Mouse (Mus musculus) v-Abl transformed pro-B cells (cell line): Measurements from ENCODE around the gene Aars2.

ENCODE experiments used
- in situ Hi-C, 2 experiments: fragments of 400-800 bp; cut with MboI; formaldehyde crosslinking; loops; one replicate each; pipeline ENCODE4 v1.15.1; 2025; ENCODE audit not compliant: unreplicated experiment in 2 of 2

Aars2 gene

DNA sequence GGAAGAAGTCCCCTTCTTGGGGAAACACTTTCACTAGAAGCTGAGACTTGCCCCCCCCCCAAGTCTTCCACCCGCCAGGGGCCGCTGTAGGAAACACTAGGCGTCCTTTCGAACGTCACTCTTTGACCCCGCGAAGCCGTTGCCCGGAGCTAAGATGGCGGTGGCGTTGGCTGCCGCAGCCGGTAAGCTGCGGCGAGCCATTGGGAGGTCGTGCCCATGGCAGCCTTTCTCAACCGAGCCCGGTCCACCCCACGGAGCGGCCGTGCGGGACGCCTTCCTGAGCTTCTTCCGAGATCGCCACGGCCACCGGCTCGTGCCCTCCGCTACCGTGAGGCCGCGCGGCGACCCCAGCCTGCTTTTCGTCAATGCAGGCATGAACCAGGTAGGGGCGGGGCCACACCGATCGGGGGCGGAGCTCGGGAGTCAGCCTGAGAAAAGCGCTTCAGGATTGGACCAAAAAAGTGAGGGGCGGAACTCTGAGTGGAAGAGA, at the start of gene Aars2:
TSS of gene Aars2 (plus strand) at position 142 of the 490 bp plus-strand sequence.
- in situ Hi-C loops: loop anchor here in 1 of 2 experiments (5.0 kb wide), 2 partner anchors 46 to 1861 kb away; partner anchors contain the start of gene Mrps10

DNA sequence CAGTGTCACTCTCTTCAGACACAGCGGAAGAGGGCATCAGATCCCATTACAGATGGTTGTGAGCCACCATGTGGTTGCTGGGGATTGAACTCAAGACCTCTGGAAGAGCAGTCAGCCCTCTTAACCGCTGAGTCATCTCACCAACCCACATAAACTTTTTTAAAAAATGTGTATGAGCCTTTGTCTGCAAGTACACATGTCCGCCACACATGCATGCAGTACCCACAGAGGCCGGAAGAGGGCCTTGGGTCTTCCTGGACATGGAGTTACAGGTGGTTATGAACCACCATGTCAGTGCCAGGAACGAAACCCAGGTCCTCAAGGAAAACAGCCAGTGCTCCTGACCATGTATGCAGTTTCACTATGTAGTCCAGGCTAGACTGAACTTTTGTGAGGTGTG, 49.2 kb upstream of the Aars2 start:
- in situ Hi-C loops: no loop called here

DNA sequence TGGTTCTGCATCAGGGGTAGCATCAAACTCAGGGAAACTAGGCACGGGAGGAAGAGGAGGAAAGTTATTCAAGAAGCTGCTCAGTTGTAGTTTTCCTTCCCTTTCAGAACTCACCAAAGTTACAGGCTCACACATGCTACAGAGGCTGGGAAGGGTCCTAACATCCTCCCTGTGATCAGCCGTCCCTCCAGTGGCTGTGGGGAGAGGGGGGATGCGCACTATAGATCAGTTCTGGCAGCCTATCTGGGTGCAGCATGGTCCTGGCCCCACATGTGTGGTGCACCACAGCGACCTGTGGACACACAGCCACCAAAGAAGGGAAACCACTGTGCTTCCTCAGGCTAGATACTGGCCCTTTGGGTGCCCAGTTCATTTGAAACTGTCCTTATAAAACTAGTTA, 48.1 kb upstream of the Aars2 start:
- in situ Hi-C loops: no loop called here

DNA sequence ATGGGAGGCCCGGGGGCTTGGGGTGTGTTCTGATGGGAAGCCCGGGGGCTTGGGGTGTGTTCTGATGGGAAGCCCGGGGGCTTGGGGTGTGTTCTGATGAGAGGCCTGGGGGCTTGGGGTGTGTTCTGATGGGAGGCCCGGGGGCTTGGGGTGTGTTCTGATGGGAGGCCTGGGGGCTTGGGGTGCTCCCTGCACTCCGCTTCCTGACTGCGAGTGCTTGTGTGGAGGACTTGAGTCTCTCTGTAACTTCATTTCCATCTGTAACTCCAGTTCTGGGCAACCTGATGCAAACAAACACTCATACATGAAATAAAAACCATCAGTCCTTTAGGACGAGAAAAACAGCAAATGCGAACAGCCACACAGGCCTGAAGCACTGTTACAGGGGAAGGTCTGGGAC, 47.6 kb upstream of the Aars2 start:
- in situ Hi-C loops: no loop called here

DNA sequence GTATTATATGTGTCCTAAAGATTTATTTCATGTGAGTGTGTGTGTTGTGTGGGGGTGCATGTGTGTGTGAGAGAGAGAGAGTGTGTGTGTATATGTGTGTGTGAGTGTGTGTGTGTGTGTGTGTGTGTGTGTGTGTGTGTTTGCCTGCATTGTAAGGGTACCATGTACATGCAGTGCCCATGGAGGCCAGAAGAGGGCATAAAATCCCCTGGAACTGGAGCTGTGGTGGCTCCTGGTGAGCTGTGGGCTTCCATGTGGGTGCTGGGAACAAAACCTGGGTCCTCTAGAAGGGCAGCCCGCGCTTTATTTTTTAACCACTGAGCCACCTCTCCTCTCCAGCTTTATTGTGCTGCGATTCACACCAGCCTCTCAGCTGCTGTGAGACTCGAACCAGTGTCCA, 44.1 kb upstream of the Aars2 start:
- in situ Hi-C loops: no loop called here

DNA sequence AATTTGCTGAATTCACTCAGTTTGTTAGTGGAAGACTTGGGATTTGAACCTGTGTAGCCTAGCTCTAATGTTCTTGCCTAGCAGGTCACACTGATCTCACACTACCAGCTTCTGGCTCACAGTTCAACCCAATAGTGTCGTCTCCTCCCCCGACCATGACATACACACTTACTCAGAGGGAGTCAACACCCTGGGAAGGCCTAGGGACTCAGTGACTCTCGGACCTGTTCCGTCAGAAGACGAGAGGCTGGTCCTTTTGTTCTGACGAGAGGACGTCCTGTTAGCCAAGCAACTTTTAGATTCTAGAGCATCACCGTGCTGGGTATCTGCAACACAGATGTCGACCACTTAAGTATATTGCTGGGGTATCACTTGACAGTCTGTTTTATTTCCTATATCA, 42.4 kb upstream of the Aars2 start:
- in situ Hi-C loops: no loop called here

DNA sequence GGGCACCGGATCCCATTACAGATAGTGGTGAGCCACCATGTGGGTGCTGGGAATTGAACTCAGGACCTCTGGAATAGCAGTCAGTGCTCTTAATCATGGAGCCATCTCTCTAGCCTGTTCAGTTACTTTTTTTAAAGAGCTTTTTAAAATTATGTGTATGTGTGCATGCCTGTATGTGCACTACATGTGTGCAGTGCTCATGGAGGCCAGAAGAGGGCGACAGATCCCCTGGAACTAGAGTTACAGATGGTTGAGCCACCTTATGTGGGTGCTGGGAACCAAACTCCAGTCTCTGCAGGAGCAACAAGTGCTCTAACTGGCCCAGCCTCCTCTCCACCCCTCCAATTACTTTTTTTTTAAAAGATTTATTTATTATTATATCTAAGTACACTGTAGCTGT, 39.9 kb upstream of the Aars2 start:
- in situ Hi-C loops: no loop called here

DNA sequence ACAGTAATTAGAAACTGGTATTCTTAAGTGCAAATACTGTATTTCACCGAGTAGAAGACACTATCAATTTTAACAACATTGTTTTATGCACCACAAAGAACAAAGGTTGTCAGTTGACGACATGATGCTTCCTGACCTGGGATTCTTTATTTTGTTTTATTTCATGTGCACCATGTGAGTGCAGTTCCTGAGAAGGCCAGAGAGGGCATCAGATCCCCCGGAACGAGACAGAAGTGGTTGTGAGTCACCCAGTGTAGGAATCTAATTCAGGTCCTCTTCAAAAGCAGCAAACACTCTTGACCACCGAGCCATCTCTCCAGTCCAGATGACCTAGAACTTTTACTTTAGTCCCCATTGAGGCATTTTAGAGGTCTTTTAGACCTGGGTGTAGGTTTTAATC, 38.3 kb upstream of the Aars2 start:
- in situ Hi-C loops: no loop called here

DNA sequence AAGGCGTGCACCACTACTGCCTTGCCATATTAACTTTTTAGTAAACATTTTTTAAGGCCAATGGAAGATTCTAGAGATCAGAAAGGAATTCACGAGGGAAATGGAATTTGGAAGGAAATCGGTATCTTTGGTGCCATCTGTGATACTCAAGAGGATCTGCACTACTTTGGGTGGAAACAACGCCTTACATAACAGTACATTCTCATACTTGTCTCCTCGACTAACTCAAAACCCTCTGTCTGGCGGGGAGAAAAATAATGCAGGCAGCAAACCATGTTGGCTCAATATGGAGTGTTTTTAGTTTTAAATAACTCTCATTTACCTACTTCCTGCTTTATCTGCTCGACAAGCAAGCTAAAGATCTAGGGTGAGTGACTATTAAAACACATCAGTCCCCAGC, 35.9 kb upstream of the Aars2 start:
- in situ Hi-C loops: loop anchor here (10.0 kb wide), 1 partner anchor 184 kb away; the partner anchor contains the start of gene Capn11 (in 2 of the 2)

DNA sequence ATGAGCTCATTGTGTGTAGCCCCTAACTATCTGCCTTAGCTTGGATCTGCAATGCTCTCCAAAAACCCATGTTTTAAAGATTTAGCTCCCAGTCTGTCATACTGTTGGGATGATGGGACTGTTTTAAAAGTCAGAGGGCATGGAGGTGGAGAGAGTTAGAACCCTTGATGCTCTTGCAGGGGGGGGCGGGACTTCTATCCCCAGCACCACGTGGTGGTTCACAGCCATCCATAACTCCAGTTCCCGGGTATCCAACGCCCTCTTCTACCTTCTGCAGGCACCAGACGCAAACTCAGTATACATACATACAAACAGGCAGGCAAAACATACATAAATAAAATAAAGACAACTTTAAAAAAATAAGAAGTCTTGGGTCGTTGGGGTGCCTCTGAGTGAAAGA, 33.0 kb upstream of the Aars2 start:
- in situ Hi-C loops: loop anchor here (10.0 kb wide), 1 partner anchor 181 kb away; the partner anchor contains the start of gene Capn11 (in 2 of the 2)

DNA sequence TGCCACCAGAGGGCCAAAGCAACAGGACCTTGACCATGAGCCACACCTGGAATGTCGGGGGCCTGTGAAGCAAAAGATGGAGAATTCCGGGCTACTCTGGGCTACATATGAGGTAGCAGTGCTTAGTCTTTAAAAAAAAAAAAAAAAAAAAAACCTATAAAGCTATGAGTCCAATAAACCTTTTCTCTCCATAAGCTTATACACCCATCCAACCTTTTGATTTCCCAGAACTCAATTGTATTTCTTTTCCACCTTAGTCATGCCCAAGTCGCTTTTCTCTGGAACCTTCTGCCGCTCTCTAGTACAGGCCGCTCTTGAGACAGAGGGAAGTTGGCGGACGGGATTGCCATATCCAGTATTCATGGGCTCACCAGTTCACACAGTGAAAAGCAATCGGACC, 32.5 kb upstream of the Aars2 start:
- in situ Hi-C loops: loop anchor here (10.0 kb wide), 1 partner anchor 181 kb away; the partner anchor contains the start of gene Capn11 (in 2 of the 2)

DNA sequence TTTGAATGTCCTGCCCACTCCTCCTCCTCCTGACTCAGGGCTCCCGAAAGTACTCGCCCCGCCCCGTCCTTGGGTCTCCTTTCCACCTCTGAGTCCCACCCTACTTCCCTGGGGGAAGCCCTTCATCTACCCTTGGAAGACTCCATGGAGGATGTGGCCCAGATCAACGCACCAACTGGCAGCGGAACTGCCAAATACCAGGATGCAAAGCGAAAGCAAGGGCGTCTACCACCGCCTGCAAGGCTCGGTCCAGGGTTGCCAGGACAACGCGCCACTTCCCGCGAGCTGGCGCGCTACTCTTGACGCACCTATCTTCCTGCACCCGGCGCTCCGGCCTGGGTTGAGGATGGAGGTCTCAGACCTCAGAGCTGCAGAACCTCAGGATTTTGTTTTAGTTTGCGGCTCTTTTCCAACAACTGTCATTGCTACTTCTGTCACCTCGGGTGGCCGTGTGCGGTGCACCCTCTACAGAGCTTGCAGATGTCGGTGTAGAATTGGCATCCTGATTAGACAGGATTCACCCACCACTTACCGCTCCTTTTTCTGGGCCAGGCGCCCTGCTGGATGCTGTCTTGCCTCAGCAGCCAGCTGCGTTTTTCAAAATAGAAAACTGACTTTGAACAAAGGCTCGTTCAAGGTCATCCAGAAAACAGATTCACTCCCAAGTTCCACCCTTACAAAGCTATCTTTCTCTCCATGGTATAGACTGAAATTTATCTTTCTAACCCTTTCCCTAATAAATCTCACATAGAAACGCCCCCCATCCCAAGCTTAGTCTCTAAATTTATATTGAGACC, 31.8 kb upstream of the Aars2 start, which contains the start of gene Spats1:
TSS of gene Spats1 (minus strand) at position 747 of the 797 bp plus-strand sequence.
- in situ Hi-C loops: loop anchor here (5.0 to 10.0 kb wide), 3 partner anchors 77 to 242 kb away; partner anchors contain the start of gene Capn11 (in 2 of the 2)

DNA sequence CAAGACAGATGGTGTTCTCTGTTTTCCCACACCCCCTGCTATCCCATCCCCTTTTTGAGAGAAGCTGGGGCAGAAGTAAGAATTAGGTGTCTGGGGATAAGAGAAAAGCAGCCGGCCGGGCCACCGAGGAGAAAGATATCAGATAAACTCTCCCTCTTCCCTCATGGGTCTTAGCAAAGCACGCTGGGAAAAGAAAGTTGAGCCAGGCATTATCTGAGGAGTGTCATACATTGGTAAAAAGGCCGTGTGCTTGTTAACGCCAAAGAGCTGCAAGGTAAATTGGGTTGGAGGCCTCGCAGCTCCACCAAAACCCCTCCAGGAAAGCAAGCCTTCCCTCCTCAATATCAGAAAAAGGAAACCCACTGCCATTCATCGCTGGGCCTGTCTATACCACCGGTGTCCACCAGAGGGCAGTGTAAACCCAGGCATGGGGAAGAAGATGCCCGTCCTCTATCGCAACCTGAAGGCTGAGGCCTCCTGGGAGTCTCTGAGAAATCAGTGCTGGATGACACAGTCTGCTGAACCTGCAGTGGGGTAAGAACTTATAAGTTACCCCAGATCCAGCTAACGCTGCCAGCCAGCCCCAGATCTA, 28.3 kb upstream of the Aars2 start:
- in situ Hi-C loops: loop anchor here (5.0 to 10.0 kb wide), 3 partner anchors 74 to 239 kb away; partner anchors contain the start of gene Capn11 (in 2 of the 2)

DNA sequence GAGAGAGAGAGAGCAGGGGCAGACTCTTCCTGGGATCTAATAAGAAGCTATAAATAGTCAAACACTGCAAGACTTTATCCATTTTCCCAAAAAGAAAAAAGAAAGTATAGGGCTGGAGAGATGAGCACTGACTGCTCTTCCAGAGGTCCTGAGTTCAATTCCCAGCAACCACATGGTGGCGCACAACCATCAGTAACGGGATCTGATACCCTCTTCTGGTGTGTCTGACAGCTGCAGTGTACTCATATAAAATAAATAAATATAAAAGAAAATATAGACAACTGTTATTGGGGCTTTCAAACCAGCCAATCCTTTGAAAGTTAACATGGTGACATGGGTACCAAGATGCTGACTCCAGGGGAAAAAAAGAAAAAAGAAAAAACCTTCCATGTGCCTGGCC, 26.2 kb upstream of the Aars2 start:
- in situ Hi-C loops: no loop called here

DNA sequence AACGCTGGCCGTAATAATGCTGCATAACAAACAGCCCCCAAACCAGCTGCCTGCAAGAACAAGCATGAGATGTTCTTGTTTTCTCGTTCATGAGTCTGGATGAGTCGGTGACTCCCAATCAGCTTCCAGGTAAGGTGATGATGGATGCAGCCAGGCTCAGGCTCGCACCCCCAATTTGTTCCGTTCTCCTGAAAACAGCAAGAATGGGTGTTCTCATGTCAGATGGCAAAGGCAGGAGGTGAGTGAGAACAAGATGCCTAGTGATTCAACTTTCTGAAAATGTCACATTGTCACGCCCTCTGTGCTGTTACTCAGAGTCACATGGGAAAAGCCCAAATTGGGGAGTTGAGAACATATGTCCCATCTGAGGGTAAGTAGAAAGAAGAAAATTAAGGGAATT, 21.1 kb upstream of the Aars2 start:
- in situ Hi-C loops: no loop called here

DNA sequence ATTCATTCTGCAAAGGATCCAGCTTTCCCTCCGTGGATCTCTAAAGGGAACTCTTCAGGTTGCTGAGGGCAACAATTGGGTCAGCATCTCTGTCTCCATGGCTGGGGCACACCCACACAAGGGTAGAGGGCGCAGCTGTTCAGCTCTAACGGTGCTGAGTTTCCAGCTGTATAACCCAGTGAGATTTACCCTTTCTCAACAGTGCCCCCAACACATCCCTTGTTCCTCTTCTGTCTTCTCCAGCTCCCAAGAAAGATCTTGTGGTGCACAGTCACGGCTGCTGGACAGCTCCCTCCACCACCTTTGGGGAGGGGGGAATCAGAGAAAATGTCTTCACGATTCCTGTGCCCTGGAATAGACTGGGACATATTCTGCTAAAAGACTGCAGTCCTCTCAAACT, 19.4 kb upstream of the Aars2 start:
- in situ Hi-C loops: no loop called here

DNA sequence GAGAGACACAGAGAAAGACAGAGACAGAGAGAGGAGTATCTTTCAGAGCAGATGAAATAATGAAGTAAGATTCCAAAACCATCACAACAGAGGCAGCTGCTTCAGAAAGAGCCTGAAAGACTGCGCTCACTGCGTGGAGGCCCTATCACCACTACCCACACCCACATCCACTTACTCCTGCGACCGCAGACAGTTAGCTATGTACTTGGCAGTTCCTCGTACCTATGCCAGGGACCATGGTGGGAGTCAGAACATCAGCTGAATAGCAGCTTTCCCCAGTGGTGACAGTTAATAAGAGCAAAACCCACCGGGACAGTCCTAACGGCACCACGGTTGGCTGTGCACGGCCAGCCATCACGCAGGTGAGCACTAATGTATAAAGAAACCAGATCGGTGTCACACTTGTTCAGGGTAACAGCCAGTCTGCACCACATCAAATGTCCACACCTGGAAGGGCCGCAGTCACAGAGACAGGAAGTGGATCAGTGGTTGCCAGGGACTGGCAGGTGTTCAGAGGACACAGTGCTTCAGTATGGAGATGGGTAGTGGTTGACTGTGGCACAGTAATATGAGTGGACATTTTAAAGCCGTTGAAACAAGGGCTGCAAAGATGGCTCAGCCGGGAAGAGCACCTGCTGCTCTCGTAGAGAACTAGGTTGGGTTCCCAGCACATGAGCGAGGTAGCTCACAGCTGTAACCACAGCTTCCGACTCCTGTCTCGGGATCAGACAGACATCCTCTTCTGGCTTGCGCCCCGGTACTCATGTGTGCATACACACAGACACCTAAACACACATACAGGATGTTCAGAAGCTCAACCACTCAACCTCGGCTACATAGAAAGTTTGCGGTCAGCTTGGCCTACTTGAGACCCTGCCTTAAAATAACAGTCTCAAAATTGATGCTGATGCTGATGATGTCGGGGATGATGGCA, 18.1 kb upstream of the Aars2 start:
- in situ Hi-C loops: no loop called here

DNA sequence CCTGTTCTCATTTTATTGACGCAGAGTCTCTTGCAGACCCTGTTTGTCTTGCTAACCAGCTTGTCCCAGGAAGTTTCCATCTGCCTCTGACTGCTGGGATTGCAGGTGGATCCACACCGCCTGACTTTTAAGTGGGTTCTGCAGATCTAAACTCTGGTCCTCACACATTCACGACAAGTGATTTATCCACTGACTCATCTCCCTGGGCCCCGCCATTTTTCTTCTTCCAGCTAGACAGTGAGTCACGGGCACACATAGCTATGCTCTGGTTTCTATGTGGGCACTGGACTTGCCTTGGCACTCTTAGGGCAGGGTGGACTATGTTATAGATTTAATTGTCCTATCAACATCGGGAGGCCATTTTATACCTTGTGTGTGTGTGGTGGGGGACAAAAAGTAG, 16.9 kb upstream of the Aars2 start:
- in situ Hi-C loops: no loop called here

DNA sequence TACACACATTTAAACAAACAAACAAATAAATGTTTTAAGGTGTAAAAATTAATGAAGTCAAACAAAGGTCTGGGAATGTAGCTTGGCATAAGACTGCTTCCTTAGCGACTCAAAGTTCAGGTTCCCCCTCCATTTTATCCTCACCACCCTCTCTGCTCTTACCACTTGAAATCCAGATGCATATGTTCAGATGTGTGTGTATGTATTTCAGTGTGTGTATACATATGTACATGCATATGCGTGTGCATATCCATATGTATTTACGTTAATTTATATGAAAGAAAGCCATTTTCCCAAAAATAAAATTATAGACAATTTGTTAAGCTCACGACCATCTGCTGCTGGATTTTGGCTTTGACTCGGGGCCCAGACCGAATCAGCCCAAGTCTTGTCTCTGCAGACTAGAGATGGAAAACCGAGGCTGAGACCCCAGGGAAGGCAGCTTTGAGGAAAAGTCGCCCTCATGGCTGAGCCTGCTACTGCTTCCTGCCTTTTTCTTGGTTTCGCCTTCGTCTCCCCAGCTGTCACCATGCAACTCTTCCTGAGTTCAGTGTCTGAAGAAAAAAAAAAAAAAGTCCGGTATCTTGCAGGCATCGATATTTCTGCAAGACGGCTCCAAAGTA, 16.0 kb upstream of the Aars2 start:
- in situ Hi-C loops: no loop called here

DNA sequence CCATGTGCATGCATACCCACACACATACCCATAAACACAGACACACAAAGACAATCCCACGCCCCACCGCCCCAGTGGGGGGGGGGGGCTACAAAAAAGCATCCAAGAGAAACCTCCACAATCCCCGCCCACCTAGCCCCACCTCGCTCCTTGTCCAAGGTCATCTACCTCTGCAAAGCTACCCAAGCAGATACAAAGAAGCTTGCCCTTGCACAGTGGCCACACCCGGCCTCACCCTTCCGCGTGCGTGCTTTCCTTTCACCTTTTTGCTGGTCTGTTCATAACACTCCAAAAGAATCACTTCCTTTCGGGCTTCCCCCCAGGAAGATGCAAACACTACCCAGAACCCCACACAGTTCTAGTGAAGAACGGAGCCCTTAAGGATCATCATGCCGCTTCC, 11.2 kb upstream of the Aars2 start:
- in situ Hi-C loops: no loop called here
